Mouse (Mus musculus) thymus, postnatal 4 days (tissue): ENCODE measurements at regions not wholly inside any gene's neighbourhood (a gene's known extent, or its start where the extent isn't known, plus 50 kb on each side); places are given as distances from the start of the nearest gene placed in this dataset.
"Not testable (repeated sequence)": the region's sequence is repeated elsewhere in the genome, so short reads cannot be mapped to it uniquely, and the experiment has no call there.

Experiments used
- DNase-seq: peaks from one replicate; pipeline ENCODE4 v3.0.0; 2021

DNA sequence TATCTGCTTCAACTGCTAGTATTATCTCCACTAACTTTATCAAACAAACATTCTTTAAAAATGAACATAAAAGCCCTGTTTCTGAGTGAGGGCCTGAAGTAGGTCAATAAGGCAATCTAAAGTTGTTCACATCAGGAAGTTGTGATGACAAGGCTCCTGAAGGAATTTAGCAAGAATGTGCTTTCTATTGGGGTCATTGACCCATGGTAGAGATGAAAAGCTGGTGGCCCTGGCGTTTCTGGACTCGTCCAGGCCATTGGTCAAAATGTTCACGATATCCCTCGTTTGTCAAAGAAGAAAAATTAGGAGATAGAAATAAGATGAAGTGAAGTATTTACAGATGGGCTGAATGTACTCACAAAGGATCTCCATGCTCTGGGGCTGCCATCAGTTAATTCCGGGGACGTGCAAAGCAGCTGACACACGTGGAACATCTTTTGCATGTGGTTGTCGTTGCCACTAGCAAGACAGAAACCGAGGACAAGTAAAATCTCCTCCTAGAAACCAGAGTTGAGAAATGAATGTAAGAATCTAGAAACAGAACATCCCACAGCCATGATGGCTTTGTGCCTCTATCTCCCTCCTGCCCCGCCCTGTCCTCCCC lies 134.1 kb downstream of the Snx18 start:
- no peak for DNase-seq

DNA sequence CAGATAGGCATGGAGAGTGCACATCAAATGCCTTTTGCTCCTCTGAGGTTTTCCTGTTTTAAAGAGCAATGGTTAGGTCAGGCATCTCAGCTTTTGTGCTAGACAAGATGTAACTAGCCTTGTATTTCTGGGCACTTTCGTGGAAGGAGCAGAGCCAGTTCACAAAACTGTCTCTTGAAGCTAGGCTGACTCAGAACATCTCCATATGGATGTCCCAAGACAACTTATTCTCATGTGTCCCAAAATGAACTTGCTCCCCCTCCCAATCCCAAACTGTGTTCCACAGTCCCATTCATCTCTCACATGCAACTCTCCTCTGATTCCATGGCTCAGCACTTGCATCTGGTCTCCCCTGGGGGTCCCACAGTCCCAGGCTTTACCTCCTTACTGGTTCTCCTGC lies 135.5 kb downstream of the Snx18 start:
- DNase-seq, result no peak

DNA sequence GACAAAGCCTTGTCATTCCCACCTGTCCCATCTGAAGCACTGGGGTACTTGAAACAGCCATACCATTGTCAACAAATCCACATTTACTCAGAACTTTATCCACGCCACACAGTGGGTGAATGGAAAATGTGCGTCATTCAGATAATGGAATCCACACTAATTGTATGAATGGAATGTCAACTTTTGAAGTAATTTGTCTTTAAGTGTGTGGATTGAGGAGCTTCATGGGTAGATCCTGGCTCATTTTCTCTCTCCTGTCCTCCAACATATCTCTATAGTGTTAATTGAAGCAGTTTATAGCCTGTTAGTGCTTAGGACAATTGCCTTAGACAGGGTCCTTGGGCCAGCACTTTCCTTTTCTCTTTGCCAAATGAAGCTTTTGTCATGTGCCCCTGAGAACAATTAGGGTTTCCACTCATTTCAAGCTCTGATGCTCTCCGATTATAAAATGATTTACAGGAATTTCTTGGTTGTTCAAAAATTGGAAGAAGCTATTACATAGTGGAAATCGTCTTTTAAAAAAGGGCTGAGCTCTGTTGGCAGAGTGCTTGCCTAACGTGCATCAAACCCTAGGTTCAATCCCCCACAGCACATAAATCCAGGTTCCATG lies 140.4 kb downstream of the Snx18 start:
- no peak for DNase-seq

DNA sequence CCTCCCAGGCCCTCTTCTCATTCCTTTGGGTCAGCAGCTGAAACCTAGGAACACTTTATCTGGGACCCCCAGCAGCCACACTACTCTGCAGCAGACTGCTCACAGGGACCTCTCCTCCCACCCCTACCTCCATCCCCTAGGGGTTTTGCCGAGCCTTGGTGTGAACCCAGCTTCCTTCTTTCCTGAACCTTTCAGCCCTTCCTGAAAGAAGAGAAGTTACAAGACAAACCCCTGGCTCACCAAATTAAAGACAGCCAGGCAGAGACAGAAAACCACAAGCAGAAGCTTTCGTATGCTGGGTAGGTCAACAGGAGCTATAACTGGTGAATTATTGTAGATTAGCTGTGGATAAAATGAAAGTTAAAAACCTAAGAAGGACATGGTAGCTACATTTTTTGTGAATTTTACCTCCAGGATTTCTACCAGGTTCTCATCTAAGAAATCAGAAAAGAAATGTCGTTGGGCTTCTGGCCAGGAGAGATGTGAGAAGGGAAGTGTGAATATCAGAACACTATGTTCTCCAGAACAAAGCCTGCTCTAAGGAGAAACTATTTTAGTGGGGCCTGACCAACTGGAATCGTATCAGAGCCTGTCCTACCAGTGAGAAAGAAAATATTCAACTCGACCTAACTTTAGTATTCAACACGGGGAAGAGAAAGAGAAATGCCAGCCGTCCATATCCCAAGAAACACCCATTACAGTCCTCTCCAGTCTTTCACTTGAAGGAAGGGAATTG lies 147.4 kb downstream of the Snx18 start:
- no peak for DNase-seq

DNA sequence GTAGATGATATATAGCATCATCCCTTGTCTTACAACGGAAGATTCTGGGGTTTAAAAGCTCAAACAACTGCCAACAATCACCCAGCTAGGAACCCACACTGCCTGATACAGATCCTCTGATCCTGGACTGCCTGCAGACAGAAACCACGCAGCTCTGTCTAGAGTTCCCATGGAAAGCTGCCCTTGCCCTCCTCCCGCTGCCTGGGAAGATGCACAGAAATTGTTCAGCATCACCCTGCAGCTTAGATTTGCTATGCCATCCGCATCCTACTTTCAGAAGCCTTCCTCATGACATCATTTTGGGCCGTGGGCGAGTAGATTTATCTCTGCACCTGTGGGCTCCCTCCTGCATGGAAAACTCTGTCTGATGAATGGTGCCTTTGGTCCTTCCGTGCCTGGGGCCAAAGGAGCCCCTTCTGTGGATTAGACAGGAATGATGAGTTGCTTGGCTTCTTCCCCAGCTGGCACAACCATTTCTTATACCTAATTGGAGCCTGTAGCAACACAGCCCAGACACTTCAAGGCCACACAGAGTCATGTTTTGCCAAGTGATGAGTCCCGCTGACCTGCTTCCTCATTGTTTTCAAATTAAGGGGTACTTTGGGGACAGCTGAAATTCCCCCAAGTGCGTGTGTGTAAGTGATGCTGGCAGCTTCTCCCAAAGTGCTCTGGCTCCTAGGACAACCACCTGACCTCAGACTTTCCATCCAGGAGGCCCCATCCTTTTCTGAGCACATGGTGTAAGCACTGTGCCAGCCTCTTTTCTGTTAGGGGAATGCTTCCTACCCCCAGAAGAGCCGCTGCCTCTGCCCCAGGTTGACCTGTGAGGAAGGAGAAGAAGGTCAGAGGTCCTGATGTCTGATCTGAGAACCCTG lies 153.9 kb downstream of the Snx18 start:
- no peak for DNase-seq

DNA sequence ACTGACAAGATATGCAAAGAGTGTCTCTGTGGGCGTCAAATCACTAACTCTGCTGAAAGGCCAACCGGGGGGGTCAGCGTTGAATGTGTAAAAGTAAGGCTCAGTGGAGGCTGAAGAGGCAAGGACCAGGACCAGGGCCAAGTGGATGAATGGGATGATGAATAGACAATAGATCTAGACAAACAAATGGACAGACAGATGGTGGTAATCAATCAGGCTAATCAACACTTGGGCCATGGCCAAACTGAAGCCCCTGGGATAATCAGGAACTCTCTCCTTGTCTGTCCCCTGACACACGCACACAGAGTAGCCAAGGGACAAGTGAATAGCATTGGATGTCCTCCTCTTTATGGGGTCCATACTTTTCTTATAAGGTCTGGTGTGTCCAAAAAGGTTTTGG lies 154.9 kb downstream of the Snx18 start:
- no peak for DNase-seq

DNA sequence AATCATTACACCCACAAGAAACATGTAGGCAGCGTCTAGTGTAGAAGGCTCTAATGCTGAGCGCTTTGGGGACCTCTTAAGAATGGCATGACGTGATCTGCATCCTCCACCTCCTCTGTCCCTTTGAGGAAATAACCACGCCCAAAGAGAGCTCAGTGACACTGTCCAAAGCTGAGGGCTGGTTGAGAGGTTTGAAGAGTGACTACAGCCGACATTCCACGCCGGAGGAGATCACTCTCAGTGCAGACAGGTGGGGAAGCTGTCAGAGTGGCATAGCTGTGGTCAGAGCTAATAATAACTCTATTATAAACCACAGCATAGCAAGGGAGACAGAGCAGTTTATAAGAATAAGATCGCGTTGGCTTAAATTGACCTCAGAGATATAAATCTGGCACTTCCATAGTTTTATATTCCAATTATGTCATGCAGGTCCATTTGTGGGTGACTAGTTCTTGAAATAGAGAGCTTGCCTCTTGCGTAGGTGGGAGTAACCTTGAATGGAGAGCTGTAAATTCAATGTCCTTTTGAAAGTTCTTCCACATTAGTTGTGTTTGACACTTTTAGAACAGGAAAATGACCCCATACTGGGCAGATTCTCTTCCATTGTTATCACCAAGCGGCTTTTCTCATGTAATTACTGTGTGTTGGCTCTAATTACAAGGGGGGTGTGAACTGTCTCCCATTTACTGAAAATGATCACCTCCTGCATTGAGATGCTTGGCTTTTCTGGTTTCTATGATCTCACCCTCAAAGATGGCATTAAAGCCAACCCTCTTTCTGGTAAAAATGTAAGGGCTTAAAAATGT lies 161.7 kb downstream of the BC067074 start:
- DNase-seq, result no peak

DNA sequence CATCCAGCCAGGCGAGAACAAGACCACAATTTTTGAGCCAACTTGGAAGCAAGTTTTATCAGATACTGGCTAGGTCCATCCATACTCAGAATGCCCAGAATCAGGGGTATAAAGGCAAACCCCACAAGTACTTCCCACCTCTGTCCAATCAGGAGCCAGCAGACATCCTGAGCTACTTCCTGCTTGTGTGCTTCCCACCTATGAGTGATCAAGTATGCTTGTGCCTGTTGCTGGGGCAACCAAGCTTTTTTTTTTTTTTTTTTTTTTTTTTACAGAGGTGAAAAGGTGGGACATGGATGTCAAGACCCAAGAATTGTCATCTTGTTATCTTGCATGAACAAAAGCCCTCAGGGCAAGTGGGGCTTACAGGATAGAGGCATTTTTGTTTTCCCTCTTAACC lies 155.4 kb downstream of the BC067074 start:
- no peak for DNase-seq

DNA sequence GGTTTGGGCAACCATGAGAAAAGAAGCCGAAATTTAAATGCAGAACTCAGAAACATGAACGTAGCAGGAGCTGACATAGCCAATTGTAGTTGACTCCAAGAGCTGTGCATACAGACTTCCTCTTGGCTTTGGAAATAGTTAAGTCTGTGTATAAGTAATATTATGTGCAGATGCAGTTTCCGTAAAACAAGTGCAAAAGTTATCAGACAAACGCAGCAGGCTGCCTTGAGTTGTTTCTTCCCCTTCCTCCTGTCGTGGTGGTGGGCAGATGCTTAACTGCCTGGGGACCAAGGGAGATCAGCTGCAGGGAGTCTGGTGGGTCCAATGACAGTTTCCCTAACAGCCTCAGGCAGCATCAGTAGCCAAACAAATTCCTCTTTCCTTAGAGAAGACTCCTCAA lies 153.3 kb downstream of the BC067074 start:
- DNase-seq, result no peak

DNA sequence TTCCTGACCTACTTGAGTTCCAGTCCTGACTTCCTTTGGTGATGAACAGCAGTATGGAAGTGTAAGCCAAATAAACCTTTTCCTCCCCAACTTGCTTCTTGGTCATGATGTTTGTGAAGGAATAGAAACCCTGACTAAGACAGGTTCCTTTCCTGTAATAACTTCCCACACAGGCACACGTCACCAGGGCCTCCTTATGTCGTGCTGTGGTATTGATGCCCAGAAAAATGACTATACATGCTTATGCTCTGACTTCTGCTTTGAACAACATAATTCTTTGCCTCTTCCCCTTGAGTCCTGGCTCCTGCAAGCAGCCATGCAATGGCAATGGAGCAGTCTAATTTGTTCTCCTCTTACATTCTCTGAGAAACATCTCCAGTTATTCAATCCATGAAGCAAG lies 151.5 kb downstream of the BC067074 start:
- not testable (repeated sequence) for DNase-seq

DNA sequence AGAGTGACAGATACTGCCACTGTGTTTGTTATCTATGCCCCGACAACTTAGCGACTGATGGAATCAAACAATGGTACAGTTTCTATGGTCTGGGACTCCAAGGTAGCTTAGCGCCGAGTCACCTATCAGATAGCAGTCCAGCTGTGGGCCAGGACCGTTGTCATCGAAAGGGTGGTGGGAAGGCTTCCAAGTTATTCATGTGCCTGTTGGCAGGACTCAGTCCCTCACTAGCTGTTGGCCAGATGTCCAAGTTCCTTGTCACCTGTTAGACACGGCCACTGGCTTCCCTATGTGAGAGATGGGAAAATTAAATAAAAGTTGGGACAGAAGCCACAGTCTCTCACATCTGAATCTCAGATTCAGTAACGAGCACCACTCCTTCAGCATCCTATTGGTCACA lies 150.1 kb downstream of the BC067074 start:
- no peak for DNase-seq

DNA sequence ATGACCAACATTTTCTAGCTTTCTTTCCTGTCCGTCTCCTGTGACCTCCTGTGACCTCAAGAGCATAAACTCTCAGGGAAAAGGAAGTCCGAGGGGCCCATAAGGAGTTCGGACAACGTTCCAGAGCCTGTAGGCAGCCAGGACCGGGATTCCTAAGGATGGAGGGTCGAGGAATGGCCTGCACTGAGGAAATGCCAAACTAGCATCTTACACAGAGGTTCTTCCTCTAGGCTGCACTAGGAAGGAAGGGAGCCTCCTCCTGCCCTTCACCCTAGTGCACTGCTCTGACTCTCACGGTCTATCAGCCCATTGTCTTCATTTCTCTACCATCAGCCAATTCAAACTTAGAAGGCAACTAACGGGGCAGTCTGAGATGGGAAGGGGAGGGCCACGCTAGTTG lies 149.2 kb downstream of the BC067074 start:
- DNase-seq, result no peak

DNA sequence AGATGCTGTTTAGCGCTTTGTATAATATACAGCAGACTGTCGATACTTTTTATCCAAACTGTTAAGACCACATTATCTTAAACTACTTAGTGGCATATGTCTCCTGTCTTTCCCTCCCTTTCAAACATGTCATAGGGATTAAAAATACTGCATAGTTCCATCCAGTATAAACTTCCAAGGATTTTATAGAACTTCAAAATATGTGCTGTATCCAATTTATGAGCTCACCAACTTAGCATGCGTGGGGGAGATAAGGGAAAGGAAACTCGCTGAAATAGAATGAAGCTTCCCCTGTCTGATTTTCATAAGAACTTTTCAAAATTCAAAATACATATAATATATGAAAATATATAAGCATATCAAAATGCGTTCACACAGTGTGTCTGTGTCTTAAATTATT lies 147.2 kb downstream of the BC067074 start:
- DNase-seq, result no peak

DNA sequence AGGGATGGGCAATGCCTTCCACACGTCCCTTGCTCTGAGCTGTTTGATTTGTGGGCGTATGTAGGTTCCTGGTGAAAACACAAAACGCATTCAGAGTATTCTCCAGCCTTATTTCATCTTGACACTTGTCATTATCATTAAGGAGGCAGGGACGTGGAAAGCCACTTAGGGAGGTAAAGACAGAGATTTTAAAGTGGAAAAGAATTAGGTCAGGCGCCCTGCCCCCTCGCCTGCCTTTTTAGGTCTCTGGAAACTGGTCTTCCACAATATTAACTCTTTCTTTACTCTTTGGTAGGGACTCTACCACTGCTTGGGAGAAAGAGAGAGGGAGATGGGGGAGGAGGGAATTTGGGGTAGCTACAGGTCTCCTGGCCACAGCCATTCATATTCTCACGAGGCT lies 146.6 kb downstream of the BC067074 start:
- no peak for DNase-seq

DNA sequence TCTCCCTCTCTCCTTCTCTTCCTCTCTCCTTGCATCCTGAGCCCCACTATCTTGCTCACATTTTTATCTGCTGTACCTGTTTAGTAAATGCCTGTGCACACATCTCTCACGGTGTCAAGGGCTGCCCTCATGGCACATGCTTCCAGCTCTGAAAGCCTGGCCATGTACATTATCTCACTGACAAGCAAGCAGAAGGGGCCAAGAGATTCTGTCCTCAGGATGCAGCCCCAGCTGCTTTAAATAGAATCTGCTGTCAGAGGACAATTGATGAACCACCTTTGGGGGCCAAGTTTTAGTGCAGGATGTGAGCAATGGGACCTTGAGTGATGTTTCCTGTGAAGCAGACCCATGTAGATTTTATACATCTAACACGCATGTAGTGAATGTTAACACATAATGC lies 145.9 kb downstream of the BC067074 start:
- no peak for DNase-seq

DNA sequence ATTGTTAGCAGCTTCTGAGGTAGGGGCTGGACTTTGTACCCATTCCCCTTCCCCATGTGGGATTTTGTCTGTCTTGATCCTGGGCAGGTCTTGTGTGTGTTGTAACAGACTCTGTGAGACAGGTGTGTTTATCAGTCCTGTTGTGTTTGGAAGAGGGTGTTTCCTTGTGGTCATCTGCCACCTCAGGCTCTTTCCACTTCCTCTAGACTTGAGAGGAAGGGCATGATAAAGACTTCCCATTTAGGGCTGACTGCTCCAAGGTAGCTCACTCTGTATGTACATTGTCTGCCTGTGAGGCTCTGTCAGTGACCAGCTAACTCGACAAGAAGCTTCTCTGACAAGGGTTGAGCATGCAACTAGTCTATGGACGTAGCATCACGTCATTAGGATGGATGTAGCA lies 143.3 kb downstream of the BC067074 start:
- no peak for DNase-seq

DNA sequence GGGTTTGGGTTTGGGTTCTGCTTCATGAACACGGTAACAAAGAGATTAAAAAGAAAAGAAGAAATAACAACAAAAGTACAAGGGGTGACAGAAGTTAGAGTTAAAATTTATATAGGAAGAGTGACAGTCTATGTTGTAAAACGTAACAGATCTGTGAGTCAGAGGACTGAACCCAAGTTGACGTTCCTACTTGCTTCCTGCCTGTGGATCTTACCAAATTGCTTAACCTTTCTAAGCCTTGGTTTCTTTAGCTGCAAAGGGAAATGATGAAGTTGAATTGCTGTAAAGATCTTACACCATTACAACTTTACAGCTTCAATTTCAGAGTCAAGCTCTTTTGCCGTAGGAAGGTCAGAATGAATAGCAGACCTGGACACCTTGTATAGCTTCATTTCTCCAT lies 142.2 kb downstream of the BC067074 start:
- DNase-seq, result no peak

DNA sequence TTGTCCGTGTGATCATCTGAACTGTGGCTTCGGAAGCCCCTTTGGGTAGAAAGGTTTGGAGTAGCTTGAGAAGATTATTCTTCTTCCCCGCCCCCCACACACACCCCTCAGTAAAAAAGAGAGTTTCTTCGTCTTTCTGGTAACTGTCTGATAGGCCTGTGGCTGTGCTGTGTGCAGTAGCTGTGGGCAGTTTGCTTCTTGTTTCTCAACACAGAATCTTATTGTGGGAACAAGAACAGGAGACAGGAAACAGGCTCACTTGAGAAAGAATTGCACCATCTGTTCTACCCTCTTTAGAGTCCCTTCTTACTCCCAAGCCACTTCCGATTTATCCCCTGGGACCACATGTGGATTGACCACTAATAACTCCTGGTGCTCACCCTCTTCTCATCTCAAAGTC lies 140.5 kb downstream of the BC067074 start:
- DNase-seq, result no peak

DNA sequence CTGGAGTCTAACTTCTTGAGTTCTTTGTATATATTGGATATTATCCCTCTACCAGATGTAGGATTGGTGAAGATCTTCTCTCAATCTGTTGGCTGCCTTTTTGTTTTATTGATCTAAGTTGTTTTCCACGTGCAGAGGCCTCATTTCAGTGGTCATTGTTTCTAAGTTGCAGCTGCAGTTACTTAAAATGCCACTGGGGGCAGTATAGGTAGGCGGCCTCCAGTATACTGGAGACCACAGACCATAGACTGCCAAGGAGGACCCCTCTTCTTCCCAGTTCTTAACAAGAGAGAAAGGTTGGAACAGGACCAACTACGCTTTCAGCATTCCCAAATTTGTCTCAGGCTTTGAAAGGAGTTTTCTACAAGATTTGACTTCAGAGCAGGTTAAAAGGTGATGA lies 136.7 kb downstream of the BC067074 start:
- peak; percentile 51 for DNase-seq
